Mouse (Mus musculus): ENCODE measurements around the gene Tyro3.

Gene Tyro3

DNA sequence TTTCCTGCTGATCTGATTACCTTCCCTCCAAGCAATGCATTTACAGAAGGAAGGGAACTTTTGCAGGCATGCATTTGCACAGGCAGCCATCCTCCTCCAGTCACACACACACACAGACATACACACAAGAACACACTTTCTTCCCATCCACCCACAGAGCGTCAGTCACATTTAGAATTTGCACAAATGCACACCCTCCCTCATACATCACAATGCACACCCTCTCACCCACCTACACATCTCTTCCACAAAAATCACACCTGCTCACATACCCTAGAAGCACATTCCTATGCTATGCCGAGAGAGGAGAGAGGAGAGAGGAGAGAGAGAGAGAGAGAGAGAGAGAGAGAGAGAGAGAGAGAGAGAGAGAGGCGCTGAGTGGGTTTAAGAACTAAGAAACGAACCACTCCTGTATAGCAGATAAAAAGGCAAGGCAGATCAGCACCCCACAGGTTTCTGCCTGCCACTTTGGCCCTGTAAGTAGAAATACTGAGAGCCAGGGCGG, at the start of gene Tyro3:
TSS of gene Tyro3 (plus strand) at position 455 of the 505 bp plus-strand sequence.
- DNase-seq (ENCODE audit: low spot score) = no peak

DNA sequence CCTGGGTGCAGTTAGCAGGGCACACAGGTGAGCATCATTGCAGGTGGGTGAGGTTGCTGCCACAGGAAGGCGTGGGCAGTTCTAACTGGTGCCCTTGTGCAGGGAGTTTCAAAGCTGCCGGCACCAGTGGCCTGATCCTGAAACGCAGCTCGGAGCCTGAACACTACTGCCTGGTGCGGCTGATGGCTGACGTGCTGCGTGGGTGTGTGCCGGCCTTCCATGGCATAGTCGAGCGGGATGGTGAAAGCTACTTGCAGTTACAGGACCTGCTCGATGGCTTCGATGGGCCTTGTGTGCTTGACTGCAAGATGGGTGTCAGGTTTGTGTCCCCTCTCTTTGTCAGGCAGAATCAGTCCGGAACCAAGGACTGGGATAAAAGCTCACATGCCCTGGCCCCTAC, 48.3 kb upstream of the Tyro3 start:
- no peak for DNase-seq (ENCODE audit: low spot score)

DNA sequence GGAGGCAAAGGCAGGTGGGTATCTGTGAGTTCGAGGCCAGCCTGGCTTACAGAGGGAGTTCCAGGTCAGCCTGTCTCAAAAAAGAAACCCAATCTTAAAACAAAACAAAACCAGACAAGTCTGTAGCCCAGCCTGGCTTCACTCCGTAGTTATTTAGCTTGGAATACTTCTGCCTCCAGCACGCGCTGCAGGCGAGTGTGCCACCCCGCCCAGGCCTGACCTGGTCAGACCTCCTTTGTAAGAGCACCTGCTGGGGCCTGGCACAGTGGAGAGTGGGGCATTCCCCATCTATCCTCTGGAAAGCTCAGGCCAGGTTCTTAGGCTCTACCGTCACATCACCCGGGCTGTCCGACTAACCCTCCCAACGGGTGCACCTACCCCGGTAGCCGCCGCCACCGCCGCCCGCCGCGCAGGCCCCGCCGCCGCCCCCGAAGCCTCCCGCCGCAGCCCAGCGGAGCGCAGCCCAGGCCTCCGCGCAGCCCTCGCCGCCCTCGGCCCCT, 39.9 kb upstream of the Tyro3 start:
- no peak for DNase-seq (ENCODE audit: low spot score)

DNA sequence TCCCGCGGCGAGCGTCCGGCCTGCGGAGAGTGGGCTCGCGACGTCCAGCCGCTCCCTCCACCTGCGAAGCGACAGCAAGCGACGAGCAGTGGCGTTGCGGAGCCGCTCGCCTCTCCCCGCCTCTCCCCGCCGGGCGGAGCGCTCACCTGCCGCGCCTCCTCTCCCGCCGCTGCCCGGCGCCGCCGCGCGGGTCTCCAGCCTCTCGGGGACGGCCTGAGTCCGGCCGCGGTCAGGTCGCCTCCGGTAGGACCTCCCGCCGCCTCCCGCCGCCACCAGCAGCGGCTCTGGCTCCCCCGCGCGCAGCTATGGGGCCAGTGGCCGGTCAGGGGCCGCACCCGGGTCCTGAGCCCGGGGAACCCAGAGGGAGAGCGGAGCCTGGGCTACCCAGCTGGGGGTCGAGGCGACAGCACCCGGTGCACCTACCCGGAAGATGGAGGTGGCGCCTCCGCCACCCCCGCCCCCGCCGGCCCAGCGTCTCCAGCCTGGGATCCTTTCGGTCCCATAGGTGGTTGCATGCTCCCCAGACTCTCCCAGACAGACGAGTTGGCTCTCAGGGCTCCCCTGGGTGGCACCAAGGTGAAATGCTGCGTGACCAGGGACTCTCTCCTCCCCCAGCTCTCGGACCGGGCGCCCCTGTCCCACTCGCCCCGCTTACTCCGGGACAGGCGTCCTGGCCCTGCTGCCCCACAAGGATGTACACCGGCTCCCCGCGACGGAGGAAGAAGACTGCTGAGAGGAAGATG, 39.3 kb upstream of the Tyro3 start:
- DNase-seq (ENCODE audit: low spot score) = peak; percentile 49

DNA sequence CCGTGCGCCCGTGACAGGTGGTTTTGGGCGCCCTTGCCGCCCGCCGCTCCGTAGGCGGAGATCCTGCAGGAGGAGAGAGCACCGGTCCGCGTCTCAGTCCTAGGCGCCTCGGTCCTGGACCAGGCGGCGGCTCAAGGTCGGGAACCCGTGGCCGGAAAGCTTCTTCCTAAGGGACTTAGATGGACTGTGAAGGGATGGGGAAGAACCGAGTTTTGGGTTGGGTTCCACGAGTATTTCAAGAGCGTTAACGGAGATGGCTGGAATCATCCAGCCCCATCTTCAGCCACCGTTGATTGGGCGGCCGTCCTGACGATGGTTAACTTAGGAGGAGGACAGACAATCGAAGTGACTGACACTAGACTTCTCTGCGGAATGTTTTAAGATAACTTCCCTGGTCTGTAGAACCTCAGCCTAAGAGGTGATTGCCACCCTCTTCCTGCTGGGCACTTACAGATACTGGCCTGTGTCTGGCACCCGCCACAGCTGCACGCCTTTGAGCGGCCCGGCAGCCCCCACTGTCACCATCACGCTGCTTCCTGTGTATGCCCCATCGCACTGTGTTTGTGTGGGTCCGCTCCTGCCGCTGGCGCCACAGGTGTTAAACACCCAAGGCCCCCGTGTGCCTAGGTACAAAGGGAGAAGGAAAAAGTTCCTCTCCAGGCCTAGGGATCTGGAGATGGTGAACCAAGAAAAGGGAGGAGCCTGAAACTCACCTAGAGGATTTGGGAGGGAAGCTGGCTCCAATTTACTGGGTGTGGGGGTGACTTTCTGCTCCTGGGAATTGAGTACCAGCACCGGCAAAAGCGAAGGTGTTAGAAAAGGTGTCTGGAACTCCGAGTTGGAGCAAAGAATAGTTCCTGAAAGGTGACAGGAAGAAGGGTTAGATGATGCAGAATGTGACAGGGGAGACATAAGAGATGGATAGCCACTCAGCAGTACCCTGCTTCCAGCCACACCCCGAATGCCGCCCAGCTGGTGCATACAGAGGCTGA, 38.4 kb upstream of the Tyro3 start:
- peak; percentile 30 for DNase-seq (ENCODE audit: low spot score)

DNA sequence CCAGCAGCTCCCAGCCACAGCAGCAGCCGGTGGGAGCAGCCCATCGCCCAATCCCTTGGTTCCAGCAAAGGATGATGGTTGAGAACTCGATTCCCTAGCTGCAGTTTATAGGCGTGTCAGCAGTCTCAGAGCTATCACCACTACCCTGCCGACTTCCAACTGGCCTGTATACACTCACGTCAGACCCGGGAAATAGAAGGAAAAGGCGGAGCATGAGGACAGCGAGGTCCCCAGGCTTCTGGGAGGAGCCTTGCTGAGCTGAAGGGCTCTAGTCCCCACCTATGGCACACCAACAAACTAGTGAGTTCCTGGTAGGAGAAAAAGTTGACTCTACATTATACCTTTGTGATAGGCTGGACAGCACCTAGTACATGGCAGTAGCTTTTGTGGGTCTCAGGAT, 37.3 kb upstream of the Tyro3 start, which contains the start of gene Ltk:
TSS of gene Ltk (minus strand) at position 181 of the 400 bp plus-strand sequence.
- DNase-seq (ENCODE audit: low spot score) = peak; percentile 21

DNA sequence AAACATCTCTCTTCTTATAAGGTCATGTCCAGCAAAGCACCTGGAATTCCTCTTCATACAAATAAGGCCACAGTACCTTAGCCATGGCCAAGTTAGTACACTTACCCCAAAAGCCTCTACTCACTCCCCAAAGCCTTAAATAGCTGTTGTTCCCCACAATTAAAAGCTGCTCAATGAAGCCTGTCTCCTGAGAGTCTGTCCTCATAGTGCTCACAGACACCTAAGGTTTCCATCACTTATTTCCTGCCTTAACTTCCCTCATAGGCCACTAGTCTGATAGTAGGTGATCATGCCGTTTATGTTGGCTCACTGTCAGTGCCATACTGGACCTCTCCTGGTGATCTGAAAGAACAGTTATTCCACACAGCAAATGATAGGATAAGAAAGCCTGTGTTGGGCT, 35.3 kb upstream of the Tyro3 start:
- DNase-seq (ENCODE audit: low spot score) = no peak

DNA sequence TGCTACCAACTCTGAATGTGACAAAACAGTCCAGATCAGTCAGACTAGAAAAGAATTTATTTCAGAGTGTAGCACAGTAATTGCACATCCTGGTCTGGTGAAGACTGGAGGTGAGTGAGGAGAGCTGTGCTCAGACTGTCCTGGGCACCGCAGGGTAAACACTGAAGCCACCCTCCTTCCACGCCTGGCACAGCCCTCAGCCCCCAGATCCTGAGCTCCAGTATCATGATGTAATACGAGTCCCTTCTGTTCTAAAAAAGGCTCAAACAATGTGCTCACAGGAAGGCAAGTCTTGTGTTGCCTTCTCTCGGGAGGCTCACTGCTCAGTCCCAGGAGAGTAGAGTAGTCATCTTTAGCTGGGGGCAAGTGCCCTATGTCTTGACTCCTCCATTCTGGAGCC, 33.6 kb upstream of the Tyro3 start:
- DNase-seq (ENCODE audit: low spot score) = no peak

DNA sequence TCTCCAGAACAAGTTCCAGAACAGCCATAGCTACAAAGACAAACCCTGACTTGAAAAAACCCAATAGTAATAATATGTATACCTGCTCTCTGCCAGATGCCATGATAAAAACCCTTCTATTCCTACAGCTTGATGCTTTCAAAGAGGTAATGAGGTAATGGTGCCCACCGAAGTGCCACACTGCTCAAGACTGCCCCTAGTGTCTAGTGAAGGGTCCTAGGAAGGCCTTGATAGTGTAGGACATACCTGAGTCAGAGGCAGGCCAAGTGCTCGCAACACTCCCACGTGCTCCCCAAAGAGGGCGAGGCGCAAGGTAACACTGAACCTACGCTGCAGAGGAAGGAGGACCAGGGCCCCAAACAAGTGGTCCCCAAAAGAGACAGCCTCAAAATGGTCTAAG, 30.3 kb upstream of the Tyro3 start:
- DNase-seq (ENCODE audit: low spot score) = peak; percentile 18

DNA sequence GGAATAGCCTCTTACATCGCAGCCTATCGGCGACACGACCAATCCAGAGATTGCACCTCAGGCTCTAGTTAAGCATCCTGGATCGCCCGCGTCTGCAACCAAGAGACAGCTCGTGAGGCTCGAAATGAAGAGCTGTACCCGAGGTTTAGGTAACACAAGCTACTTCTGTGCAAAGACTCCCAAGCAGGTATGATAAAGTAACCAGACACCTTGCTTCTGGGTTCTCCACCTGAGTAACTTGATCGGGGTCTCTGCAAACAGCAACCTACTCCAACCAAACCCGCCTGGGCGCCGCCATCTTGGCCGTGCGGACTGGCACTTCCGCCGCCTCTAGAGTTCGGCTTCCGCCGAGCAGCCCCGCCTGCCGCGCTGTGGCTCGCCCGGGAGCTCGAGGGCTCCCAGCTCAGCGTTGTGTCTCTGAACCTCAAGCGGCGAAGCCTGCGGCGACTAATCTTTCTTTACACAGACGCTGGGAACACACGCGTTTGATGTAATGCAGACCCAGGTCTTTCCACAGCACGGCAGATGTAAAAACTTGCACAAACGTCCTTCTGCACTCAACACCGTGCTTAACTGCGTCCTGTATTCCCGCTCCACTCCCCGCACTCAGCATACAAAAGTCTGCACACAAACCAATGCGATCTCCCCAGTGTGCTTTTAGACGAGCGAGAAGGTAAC, 10.2 kb upstream of the Tyro3 start, which contains the start of gene Rpap1:
TSS of gene Rpap1 (minus strand) at position 332 of the 678 bp plus-strand sequence.
- DNase-seq (ENCODE audit: low spot score) = peak; percentile 89

DNA sequence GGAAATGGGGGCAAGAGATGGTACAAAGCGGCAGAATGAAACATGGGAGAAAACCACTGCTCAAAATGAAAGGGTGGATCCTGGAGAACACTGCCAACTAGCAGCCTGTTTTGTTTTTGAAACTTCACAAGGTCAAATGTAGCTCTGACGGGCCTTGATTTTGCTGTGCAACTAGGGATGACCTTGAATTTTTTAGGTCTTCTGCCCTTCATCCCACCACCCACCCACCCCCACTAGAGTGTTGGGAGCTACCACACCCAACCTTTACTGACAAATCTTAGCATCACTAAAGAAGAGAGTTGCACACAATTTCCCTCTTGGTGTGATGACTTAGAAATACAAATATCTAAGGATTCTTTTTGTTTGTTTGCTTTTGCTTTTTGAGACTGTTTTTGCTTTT, 7.5 kb upstream of the Tyro3 start:
- DNase-seq (ENCODE audit: low spot score) = no peak

DNA sequence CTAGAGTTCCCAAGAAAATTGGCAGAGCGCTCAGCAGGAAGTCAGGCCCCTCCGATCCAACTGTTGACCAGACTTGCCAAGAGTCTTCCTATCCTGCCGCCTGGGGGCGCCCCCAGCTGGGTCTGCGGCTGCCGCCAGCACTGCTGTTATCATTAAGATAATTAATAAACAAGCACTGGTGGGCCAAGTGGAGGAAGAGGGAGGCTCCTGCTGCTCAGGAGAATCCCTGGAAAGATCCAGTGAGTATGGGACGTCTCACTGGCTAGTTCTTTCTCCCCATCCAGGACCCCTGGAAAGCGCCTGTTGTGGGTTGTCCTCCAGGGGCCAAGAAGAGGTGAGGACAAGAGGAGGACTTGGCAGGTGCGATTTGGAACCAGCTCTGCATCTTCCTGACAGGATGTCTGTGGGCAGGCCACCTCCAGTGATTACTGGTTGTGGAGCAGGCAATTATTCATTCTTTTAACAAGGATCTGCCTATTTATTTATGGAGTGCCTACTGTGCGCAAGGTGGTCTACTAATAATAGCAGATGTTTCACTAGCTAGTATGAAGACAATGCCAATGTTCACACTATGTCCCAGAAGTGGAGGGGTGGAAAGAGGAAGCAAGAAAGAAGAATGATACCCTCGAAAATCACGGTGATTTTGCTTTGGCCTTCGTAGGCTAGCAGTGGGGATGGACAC, 854 bp downstream of the Tyro3 start:
- DNase-seq (ENCODE audit: low spot score) = peak; percentile 80

DNA sequence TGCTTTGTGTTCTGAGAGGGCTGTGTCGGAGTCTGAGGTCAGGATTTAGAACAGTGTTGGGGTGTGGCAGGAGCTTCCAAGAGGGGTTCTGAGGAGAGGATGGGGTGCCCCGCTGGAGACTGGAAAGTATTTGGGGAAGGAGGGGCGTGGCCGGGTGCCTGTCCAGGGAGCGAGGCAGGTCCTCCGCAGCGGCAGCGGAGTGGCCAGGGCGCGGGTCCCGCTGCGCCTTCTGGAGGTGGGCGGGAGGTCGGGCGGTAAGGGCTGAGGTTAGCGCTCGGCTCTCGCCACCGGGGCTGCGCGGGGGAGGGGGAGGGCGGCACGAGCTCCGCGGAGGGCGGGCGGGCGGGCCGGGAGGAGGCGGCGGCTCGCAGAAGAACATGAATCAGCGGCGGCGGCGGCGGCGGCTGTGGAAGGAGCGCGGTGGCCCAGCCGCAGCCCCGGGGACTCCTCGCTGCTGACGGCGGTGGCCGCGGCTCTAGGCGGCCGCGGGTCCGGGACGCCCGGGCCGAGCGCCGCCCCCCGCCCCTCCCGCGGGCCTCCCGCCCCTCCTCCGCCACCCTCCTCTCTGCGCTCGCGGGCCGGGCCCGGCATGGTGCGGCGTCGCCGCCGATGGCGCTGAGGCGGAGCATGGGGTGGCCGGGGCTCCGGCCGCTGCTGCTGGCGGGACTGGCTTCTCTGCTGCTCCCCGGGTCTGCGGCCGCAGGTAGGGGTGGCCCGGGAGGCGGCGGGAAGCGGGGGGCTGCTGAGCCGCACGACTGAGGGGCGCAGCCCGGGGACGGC, 1.8 kb downstream of the Tyro3 start:
- DNase-seq (ENCODE audit: low spot score) = peak; percentile 65

DNA sequence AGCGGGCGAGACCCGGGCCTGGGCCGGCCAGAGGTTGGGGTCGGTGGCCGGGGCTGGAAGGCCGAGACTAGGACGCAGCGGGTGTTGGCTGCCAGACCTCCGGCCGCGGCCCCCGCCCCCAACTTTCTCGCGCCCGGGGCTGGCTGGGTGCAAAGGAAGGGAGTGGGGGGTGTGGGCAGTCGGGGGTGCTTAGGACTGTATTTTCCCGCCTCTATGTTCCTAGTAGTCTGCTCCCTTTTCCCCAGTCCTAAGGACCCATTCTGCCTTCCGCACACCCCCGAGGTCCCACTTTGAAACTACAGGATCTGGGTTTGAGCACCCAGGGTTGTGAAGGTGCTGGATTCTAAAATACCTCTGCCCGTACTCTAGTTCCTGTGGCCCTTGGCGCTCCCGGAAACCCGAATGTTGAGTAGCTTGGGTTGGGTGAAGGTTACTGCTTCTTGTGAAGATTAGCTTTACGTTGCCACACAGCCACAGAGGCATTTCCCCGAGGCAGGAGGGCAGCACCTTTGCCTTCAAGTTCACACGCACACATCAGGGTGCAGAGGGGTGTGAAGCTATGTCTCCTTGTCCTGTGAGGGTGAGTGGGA, 2.5 kb downstream of the Tyro3 start:
- DNase-seq (ENCODE audit: low spot score) = no peak

DNA sequence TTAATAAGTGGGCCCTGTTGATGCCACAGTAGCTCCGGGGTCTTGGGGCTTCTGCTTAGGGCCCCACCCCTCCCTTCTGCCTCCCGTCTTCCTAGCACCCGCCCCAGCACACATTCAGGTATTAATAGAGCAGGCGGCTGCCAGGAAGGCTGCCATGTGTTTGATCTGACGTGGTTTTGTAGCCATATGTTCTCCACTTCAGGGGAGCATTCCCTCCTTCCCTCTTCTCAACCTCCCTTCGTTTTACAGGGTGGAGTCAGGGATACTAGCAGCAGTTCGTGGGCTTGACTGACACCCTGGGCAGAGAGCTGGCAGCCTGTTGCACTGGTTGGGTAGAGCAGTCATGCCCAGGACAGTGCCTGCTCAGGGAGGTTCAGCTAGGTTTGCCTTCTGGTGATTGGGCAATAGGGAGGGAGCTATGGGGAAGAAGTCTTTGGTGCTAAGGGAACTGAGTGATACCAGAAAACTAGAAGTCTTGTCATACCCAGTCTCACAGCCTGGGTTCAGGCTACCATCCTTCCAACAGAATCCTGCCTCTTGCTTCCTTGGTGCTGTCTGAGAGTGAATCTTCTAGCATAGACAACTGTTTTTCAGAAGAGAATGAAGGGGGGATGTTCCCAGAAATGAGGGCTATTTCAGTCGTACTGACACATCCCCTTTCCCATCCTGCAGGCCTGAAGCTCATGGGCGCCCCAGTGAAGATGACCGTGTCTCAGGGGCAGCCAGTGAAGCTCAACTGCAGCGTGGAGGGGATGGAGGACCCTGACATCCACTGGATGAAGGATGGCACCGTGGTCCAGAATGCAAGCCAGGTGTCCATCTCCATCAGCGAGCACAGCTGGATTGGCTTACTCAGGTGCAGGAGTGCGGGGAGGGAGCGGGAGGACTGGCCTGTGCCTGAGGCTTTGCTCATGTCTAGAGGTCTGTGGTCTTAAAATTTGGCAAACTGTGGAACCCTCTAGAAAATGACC, 3.6 kb downstream of the Tyro3 start:
- DNase-seq (ENCODE audit: low spot score) = no peak

DNA sequence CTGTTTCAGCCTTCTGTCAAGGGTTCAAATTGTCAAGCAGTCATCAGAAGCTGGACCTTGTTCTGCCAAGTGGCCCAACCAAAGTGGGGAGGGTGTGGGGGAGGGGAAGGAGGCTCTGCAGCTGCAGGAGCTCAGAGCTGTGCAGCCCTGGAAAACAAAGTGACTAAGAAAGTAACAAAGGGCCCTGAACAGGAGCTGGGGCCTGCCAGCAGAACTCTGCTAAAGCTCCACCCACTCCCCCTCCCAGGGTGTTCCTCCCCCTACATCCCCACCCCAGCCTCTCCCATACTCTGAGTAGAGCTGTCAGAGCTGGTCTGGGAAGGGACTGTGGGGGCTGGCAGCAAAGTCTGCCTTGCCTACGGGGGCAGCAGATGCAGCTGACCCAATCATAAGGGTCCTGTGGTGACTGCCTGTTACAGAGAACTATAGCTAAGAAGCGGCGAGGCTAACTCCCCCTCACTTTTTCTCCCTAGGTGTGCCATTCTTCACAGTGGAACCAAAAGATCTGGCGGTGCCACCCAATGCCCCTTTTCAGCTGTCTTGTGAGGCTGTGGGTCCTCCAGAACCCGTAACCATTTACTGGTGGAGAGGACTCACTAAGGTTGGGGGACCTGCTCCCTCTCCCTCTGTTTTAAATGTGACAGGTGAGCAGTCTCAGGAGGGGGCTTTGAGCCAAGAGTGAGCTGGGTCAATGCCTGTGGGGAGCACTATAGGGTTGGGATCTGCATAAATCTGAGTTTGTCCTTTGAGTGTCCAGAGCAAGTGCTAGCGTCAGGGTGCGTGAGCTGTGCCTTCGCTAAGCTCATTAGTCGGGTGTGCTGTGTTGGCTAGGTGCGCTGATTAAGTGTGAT, 5.5 kb downstream of the Tyro3 start:
- DNase-seq (ENCODE audit: low spot score) = peak; percentile 66

DNA sequence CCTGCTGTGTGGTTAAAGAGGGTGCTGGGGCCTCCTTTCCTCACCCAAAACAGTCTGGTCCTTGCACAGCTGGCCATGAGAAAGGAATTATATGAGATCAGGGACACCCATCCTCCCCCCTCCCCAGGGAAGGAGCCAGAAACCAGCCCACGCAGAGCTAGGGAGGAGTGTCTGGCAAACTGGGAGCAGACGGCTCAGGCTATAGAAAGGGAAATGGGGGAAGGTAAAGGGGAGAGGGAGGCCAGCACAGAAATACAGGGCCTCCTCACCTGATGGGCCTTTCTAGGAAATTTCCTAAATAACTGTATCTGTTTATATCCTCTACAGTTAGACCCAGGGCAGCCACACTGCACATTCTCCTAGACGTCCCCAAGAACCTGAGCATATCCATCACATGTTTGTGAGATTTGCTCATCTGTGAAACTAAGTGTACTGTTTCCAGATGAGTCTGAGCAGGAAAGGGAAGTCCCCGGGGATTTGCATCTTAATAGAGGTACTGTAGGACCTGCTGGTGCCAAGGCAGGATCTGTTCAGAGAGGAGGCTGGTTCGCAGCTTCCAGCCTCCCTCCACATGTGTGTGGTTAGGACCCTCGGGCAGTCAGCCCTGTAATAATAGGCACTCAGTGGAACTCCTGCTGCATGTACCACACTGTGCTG, 6.2 kb downstream of the Tyro3 start:
- DNase-seq (ENCODE audit: low spot score) = no peak

DNA sequence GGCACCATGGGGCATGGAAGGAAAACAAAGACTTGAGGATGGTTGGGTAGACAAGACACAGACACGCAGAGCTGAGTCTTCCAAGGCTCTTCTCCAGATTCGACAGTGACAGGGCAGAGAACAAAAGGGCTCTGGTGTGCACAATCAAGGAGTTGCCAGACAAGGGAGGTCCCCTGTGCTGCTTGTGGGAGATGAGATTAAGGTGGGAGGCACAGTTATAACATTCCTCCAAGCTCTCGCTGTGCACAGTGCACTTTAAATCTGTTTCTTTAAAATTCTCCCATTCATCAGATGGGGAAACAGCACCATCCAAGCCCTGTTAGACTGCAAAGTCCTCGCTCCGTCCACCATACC, 6.7 kb downstream of the Tyro3 start:
- no peak for DNase-seq (ENCODE audit: low spot score)

All from retina, embryonic 14.5 days (tissue).